Mouse (Mus musculus) kidney, postnatal 36 days (tissue): ENCODE measurements around the gene Gcm1.

ENCODE experiments used
- DNase-seq, 2 experiments: peaks; one replicate each; pipeline ENCODE4 v3.0.0; 2021 to 2022; ENCODE audit warnings: mixed read lengths in 2 of 2

The Gcm1 gene

DNA sequence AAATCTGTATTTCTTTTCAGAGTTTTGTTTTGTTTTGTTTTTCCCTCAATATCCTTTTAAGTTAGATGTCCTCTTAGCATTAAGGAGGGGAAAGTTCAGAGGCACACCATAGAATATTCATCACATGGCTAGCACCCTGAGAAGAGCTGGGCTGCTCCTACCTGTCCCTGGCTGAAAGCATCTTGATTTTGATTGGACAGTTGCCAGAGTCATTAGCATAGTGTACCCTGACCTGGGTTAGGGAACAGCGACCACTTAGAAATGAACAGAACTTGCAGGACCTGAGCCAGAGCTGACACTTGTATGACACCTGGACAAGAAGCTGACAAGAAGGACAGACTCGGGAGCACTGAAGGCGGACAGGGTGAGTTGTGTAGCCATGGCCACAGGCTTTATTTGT, at the start of gene Gcm1:
Gcm1 (plus strand) TSS at position 248 of the 400 bp plus-strand sequence.
- peak; percentile 34 to 75 for DNase-seq

DNA sequence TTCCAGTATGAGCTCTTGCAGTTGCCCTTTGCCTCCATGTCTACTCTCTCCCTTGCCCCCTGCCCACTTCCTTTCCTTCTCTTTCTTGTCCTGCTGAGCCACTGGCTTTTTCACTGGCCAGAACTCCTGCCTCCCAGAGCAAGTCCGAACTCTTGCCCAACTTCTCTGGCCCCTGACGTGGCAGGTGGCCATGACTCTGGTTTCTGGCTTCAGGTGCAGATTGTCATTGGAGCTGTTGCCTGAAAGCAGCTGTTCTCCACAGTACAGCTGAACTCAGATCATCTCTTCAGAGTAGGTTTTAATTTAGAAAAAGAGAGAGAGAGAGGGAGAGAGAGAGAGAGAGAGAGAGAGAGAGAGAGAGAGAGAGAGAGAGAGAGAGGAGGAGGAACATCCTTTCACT, 48.4 kb upstream of the Gcm1 start:
- DNase-seq = no peak

DNA sequence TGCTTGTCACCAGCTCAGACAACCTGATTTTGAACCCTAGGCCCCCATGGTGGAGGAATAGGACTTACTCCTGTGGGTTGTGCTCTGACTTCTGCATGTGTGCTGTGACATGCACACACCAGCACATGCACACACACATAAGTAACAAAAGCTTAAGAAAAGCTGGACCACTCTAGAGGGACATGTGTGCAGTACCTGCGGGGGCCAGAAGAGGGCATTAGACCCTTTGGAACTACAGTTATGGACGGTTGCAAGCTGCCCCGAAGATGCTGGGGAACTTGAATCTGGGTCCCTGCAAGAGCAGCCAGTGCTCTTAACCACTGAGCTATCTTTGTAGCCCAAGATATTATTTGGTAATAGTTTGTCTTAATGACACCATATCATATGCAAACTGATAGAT, 46.2 kb upstream of the Gcm1 start:
- DNase-seq = peak in 1 of 2 experiments; percentile 67

DNA sequence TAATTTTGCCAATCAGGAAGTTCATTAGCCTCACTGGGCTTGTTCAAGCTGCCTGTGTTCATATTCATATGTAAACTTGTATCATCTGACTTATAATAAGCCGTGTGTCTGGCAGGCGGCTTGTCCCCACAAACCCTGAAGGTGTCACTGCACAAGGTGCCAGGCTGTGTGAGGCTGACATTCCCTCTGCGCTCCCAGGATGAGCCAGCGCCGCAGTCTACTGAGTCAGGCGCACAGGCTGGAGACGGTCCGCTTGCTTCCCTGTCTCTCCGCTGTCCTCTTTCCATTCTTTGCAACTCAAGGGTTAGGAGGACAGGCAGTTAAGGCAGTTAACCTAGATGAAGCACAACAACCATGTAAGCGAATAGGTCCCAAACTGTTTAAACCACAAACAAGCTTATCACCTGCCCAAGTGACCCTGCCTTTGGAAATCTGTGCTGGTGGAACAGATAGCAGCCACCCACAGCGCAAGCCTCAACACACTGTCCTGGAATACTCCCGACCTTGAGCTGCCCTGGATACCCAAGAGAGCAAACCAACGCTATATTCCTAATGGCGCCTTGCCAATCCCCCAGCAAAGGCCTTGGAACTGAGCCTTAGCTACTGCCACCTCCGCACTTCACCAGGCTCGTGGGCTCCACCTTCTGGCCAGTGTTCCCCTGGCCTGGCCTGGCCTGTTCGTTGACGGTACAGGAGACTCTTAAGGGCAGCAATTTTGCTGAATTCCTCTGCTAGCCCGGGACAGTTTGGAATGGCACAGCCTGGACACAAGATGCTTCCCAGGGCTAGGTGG, 45.3 kb upstream of the Gcm1 start:
- DNase-seq = peak; percentile 88 to 96

DNA sequence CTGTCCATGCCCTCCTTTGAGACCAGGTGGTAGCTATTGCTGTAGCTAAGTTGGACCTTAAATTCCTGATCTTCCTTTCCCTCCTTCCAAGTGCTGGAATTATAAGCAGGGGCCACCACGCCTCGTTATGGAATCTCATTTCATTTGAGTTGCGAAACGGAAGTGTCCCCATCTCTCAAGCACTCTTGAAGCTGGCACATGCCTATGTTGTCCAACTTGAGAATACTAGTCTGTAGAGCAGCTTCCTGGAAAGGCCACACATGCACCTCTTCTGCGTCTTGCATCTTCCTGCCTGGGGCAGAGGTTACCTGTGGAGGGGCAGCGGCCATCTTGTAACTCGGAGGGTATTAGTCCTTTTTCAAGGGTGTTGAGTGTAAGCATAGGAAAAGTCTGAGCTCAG, 42.3 kb upstream of the Gcm1 start:
- no peak for DNase-seq

DNA sequence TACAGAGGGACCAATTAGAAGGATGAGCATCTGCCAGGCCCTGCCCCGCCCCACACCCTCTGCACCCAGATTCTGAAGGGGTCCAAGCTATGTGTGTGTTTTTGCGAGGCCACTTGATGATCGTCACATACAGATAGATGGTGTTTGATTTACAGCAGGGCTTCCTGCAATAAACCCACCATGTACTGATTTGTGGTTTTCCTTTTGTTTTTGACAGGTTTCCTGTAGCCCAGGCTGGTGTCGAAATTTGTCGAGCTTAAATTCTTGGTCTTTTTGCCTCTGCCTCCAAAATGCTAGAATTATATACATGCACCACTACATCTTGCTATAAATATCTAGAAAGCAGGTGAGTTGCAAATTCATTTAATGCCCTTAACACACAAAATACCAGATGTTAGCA, 41.5 kb upstream of the Gcm1 start:
- no peak for DNase-seq

DNA sequence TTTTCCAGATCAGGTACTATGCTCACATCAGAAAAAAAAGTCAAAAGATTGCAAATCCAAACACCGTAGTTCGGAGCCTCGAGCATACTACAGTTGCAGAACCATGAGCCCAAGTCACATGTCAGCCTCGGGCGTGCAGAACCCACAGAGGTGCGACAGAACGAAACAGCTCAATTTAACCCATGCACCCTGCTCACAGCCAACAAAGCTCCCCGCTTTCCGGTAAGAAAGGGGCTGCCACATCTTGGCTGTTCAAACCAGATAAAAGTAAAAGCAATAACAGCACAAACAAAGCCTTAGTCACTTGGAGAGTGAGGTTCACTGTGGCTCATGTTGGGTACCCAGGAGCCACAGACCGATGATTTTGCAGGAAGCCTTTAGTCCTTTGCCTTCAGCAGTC, 41.0 kb upstream of the Gcm1 start:
- DNase-seq = no peak

DNA sequence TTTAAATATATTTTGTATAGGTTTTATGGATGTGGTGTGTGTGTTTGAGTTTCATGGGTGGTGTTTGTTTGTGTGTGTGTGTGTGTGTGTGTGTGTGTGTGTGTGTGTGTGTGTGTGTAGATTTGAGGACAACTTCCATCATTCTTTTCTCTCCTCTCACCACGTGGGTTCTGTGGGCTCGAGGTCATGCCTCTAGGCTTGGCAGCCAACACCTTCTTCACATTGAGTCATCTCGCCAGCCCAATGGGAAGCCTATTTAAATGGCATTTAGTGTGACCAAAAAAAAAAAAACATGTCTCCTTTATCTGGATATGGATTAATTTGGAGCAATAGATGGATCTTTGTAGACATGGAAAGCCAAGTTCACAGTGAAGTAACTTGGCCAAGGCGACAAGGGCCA, 39.7 kb upstream of the Gcm1 start:
- no peak for DNase-seq

DNA sequence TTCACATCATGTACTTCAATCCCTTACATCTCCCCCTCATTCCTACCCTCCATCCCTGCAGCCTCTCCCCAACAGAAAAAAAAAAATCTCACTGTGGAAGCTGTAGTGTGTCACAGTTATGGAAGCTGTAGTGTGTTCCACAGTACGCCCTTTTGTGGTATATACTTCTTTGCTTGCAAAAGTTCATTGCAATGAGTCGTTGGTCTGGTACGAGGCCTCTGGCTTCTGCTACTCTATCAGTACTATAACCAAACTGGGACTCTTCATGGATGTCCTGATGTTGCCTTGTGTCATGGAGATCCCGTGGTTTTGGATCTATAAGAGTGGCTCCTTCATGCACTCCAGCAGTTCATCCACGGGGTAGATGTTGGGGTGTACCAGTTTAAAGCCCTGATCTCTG, 39.0 kb upstream of the Gcm1 start:
- DNase-seq = no peak

DNA sequence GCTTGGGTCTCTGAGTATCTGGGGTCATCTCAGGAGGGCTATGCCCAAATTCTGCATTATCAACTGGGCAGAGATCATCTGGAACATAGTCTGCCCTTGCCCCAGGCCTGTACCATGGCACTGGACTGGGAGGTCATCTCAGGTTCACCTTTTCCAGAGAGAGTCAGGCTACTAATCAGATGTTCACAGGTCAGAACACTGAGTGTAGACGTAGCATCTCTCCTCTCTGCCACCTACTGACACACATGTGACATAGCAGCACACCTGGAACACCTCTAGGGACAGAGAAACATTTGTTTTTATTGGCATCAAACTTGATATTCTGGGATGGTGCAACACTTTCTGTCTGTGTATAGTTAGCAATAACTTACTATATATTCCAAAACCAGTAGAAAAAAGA, 37.9 kb upstream of the Gcm1 start:
- DNase-seq = peak in 1 of 2 experiments; percentile 13

DNA sequence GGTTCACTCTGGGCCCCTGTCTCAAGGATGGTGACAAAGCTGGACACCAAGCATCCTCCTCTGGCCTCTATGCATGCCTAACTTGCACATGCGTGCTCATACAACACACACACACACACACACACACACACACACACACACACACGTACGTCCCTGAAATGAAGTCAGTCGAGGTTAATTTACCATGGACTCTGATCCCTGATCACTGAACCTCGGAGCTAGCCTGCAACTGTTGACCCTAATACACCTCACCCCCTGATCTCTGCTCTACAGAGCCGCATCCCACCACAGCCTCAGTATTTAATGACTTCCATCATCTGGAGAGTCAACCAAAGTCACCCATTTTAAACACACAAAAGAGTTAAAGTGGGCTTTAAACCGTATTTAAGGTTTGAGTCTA, 35.9 kb upstream of the Gcm1 start:
- peak; percentile 58 to 60 for DNase-seq

DNA sequence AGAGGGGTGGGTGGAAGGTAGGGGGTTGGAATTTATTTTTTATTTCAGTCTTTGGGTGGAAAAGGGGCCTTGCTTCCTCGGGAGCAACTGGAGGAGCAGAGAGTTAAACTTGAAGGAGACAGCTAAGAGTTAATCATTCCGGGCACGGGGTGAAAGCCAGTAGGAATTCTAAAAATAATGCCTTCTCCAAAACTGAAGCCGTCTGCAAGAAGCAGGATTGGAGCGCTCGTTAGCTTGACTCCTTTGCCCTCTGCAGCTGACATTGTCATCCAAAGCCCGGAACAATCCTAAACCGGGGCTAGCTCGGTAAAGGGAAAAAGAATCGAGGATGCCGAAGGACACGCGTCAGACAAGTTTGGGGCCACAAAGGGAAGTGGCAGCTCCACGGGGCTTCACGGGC, 35.4 kb upstream of the Gcm1 start:
- DNase-seq = peak; percentile 23 to 45

DNA sequence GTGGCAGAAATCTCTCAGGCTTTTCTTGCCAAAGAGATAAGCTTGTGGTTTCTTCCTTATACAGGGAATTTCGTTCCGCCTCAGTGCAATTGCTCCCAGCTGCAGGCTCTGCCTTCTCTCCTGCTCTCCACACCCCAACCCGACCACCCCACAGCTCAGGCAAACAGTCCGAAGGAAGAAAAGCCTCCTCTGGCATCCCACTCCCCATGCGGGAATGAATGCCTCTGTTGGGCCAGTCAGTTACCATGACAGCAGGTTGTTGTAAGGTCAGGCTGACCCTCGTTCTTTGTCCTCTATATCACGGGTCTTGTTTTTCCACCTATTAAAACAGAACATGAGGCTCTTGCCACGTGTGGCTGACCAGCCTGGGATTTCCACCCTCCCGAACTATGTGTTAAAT, 30.5 kb upstream of the Gcm1 start:
- DNase-seq = peak; percentile 54 to 75

DNA sequence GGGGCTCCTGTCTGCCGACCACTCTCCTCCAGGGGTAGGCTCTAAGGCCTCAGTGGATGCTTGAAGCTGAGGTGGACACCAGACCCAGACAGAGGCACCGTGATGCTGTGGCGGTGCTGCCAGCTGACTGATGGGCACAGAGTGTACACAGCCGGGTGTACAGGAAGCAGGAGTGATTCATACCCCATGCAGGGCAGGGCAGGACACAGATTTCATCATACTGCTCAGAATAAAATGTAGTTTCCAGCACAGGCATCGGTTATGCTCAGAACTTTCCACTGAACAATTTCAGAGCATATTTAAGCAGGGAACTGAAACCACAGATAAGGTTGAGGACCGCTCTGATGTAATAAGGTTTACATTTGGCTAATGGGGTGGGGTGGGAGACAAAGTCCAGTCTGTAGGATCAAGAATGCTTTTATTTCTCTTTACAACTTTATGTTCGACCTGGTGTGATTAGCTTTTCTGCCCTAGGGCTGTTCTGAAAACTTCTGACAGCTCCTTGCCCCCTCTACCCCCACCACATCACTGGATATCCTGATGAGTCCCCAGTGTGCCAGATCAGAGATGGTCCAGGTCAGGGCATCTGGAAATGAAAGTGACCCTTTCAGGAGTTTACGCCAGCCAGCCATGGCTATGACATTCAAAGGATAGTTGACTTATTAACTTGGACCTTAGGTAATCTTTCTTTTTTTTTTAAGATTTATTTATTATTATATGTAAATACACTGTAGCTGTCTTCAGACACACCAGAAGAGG, 29.4 kb upstream of the Gcm1 start:
- peak; percentile 36 to 65 for DNase-seq

DNA sequence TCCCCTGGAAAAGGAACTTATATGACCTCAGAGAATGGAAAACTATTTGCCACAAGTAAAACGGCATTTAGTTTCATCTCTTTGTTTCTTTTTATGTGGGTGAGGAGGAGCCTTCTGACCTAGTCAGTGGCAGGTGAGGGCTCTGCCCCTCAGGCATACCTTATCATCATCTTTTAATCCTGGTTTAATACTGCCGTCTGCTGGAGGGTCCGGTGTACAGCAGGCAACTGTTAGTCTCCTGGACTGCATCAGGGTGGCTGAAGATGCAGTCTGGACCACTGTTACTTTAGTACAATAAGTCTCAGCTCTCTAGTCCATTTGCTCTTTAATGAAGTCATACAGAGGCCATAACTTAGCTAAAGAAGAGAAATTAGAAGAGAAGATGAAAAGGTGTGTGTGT, 26.9 kb upstream of the Gcm1 start:
- peak; percentile 68 to 84 for DNase-seq

DNA sequence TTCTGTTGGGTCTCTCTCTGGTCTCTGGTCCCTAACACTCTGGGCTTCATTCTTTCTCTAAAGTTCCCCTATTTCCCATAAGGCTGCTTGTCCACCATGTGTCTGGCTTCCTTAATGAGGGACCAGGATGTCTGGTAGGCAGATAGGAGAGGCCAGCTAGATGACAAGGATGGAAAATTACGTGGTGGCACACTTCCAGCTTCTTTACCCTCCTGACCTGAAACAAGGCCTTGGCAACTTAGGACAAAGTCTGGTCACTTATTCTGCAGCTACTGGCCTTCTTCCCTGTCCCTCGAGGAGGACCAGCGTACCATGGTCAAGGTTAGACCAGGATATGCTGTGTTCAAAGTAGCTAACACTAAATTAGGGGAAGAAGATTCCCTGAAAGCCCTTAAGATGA, 24.6 kb upstream of the Gcm1 start:
- peak; percentile 67 to 82 for DNase-seq

DNA sequence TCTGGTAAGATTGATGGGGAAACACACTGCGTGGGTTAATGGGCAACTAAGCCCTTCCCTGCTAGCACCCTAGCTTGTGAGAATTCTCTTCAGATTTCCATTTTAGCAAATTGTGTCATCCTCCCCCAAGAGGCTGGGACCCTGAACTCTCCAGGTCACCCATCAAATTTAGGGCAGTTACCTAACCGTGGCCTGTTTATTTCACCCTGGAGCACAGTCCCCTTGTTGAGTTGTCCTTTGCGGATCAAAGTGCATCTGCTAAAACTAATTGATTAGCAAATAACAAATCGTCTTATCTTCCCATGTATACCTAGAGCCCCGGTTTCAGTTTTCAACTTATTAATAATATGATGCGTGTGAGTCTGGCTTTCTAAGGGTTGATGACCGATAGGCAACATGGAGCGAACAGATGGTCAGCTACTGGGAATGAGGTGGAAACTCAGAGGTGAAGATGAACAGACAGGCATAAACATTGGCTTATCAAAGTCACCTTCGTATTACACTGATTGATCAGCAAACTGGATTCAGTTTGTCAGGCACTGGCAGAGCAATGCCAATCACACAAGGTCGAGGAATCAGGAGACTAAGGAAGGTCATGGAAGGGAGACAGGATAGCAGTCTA, 20.8 kb upstream of the Gcm1 start:
- DNase-seq = no peak

DNA sequence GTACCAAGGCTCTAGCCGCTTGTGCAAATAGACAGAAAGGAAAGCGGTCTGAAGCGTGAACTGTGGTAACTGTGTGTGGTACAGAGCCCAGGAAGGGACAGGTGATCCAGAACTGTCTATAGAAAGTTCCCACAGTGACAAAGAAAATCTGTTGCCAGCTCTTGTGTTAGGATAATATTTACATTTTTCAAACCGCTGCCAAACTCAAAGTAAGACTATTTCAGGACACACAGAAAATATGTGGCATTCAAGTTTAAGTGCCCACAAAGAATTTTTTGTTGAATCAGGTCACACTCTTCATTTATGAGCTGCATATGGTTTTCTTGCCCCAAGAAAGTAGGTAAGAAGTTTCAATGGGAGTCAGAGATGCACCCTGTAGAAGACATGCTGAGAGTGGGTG, 18.8 kb upstream of the Gcm1 start:
- no peak for DNase-seq

DNA sequence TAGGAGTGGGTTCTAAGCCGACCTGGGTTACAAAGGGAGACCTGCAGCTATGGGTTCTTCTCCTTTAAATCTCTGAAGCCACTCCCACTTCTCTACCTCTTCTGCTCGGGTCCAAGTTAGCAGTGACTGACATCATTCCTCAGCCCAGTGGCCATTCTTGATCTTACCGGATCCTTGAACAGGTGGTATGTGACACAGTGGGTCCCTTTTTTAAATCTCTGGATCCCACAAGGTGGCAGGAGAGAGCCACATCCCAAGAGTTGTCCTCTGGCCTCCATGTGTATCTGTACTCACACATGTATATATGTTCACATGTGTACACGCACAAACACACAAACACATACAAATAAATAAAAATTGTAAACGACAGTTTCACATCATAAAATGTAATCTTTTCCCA, 16.4 kb upstream of the Gcm1 start:
- DNase-seq = peak in 1 of 2 experiments; percentile 34

DNA sequence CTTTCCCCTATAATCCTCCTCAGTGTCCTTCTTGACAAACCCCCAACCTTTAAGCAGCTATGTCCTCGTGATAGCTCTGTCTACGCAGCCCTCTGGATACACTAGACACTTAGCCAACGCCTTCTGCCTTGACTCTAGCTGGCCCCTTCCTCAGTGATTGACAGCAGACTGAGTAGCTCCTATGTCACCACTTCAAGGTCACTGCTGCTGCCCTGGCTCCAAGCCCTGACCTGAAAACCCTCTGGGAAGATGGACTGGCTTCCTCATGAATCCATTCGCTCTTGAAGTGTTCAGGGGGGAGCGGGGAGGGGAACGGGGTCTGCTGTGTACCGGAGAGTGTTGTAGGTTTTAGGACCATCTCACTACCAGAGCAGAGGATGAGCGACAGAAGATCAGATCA, 15.9 kb upstream of the Gcm1 start:
- no peak for DNase-seq

DNA sequence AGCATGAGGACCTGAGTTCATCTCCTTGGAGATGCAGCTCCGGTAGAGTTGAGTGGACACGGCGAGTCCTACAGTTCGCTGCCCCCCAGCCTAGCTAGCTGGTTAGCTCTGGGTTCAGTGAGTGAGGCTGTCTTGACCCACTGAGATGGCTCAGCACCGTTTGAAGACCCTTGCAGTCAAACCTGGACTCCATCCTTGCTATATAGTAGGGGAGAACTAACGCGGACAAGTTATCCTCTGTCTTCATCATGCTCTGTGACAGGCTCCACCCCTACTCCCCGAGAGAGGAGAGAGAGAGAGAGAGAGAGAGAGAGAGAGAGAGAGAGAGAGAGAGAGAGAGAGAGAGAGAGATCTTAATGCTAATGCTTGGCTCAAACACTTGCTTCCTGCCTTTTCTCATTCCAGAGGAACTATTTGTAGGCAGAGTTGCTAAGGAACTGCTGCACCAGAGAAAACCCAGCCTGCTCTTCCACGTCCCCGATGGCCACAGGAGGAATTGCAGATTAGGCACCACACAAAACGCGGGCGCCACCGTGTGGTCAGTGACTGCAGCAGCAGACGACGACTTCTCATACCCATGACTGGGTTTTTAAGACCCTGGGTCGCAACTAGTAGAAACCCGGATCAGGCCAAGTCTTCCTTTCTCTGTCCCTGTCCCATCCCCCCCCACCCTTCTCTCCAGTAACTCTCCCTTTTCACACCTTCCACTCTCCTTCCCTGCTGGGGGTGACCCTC, 12.8 kb upstream of the Gcm1 start:
- DNase-seq = peak; percentile 76 to 84

DNA sequence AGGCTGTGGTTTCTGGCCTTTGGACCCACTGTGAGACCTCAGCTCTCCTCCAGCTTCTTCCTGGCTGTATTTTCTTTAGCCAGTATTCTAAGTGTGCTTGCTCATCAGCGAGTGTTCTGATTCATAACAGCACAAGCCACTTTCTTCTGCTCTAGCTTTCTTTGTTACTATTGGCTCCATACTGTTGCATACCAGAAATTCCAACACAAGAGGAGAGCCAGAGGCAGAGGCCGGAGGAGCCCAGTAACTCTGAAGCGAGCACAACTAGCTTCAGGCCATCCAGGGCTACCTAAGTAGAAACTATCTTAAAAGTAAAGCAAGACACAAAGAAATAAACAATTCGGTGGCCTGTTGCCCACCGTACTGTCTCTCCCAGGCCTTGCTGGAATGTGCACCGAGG, 6.6 kb upstream of the Gcm1 start:
- no peak for DNase-seq

DNA sequence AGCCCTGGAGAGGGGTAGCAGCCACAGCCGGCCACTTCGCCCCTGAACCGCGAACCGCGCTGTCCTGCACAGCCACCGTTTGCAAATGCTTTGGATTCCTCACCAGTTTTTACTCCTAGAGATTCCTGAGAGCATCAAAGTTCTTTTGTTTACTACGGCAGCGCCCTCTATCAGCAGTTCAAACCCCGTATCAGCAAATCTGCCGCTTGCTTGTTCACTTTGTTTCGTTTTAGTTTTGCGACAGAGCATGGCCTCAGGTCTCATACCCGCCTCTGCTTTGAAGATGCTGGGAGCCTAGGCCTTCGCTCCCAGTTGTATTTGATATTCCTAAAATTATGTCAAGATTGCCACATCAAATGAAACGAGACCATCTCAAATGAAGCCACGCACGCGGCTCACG, 5.0 kb upstream of the Gcm1 start:
- DNase-seq = peak in 1 of 2 experiments; percentile 54
